Mouse (Mus musculus): Measurements from ENCODE around the gene Pmch. TPM values are rescaled to one million over a fixed set of nuclear protein-coding genes. Genes with fewer than 3 reads are reported as not detected.

The Pmch gene
- 0.49 and 0.79 TPM in 2 replicates for polyA plus RNA-seq (2014; fragmentation: Nextera tagmentation; extraction: Ambion mirVana)

DNA sequence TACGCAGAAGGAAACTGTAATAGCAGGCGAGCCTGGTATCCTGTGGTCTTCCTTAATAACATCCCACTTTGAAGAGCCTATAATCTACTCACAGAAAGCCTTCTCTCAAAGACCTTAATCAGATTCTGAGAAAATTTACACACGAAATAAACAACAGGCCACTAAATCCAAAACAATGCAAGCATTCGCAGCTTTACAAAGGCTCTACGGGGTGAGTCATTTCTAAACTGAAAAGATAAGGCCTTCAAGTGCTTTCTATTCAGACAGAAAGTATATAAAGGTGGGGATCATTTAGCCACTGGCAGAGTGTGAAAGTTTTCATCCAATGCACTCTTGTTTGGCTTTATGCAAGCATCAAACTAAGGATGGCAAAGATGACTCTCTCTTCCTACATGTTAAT lies at the start of gene Pmch:
Gene Pmch, plus strand, starts transcription at position 301 of the 400 bp plus-strand sequence.
- no peaks in the 10 kb centered on the region for H3K27me3 ChIP-seq (ENCODE audit: control insufficient read depth, insufficient read depth, low read length)
- no peaks in the 10 kb centered on the region for H3K4me1 ChIP-seq (ENCODE audit: control insufficient read depth, insufficient read depth, low read length)
- WGBS, result 82% methylated on average over 5 of the region's 5 CpGs
- H3K36me3 ChIP-seq (ENCODE audit: control insufficient read depth, insufficient read depth, low read length), result peaks cover 5% of the 10 kb centered on the region; the same call in 1 of the 2 replicates
- no peak for DNase-seq (ENCODE audit: low spot score)
- no peak within 1 kb of the TSS for H3K9ac ChIP-seq (ENCODE audit: low read length)
- H3K4me3 ChIP-seq (ENCODE audit: low read depth, low read length), result no peak within 1 kb of the TSS
- no peak for ATAC-seq (ENCODE audit: insufficient number of reproducible peaks, low FRiP score, low TSS enrichment, low read depth)
- no peak within 1 kb of the TSS for H3K4me2 ChIP-seq (ENCODE audit: low read depth, severe bottlenecking)
- no peaks in the 10 kb centered on the region for H3K9me3 ChIP-seq (ENCODE audit: control insufficient read depth, low read length)
- no peak within 1 kb of the TSS for H3K27ac ChIP-seq (replicated peaks; ENCODE audit: low read depth, low read length)

DNA sequence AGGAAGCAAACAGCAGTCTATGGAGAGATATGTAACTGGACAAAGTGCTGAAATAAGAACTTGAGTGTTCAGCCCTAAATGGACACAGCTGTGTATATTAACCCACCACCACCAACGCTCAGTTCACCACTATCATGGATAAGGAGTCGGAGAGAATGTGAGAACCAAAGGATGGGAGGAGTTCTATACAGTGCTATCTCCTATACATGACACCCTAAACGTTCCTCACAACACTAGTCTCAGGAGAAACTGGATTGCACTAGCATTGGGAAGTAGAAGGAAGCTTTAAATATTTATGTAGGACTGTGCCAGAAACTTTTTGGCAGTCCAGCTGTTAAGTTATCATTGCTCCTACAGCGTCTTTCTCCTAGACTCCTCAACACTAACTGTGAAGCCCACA lies 46.6 kb upstream of the Pmch start:
- Histone ChIP-seq H3K27me3 (ENCODE audit: control insufficient read depth, insufficient read depth, low read length) (no peaks in the 10 kb centered on the region), H3K9ac (ENCODE audit: low read length) (no peak overlapping the region), H3K4me2 (ENCODE audit: low read depth, severe bottlenecking) (no peak overlapping the region), H3K36me3 (ENCODE audit: control insufficient read depth, insufficient read depth, low read length) (no peaks in the 10 kb centered on the region), H3K9me3 (ENCODE audit: control insufficient read depth, low read length) (no peaks in the 10 kb centered on the region), H3K4me3 (ENCODE audit: low read depth, low read length) (no peak overlapping the region), H3K27ac (replicated peaks; ENCODE audit: low read depth, low read length) (0 out of 2 replicates have a peak overlapping the region, but pooled peaks have one; percentile 33), H3K4me1 (ENCODE audit: control insufficient read depth, insufficient read depth, low read length) (peaks cover 10% of the 10 kb centered on the region)
- no peak for ATAC-seq (ENCODE audit: insufficient number of reproducible peaks, low FRiP score, low TSS enrichment, low read depth)
- no peak for DNase-seq (ENCODE audit: low spot score)
- WGBS, result 78% methylated on average over 4 of the region's 4 CpGs

DNA sequence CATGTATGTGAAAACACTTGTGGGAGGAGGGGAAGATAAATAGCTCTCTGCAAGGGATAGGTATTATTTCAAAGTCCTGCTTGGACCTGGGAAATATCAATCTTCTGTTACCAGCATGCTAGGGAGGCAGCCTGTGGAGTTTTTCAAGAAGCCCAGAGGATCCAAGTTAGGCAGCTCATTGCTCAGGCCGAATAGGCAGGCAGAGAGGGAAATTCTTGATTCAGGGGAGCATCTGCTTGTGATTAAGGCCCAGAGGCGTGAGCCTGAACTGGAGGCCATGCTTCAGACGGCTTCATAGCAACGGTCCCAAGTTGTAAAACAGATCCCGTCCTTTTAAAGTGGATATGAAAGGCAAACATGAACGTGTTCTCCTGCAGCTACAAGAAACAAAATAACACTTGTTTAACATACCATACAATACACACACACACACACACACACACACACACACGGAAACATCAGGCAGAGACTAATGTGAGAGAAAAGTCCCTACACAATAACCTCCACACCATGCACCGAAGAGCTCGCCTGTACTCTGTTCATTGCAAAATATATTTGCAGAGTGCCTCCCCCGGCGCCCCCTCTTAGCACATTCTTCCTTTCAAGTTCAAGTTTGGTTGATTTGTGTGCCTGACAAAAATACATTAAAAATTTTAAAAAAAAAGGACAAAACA lies 44.6 kb upstream of the Pmch start:
- ATAC-seq (ENCODE audit: insufficient number of reproducible peaks, low FRiP score, low TSS enrichment, low read depth) (peak; percentile 95), DNase-seq (ENCODE audit: low spot score) (peak; percentile 82)
- no peak overlapping the region for H3K9ac ChIP-seq (ENCODE audit: low read length)
- 17% methylated on average over 11 of the region's 11 CpGs for WGBS
- no peaks in the 10 kb centered on the region for H3K9me3 ChIP-seq (ENCODE audit: control insufficient read depth, low read length)
- no peak overlapping the region for H3K4me2 ChIP-seq (ENCODE audit: low read depth, severe bottlenecking)
- peaks cover 10% of the 10 kb centered on the region for H3K4me1 ChIP-seq (ENCODE audit: control insufficient read depth, insufficient read depth, low read length)
- no peaks in the 10 kb centered on the region for H3K36me3 ChIP-seq (ENCODE audit: control insufficient read depth, insufficient read depth, low read length)
- peak overlapping the region; percentile 85 for H3K27ac ChIP-seq (replicated peaks; ENCODE audit: low read depth, low read length)
- no peaks in the 10 kb centered on the region for H3K27me3 ChIP-seq (ENCODE audit: control insufficient read depth, insufficient read depth, low read length)
- no peak overlapping the region for H3K4me3 ChIP-seq (ENCODE audit: low read depth, low read length)

DNA sequence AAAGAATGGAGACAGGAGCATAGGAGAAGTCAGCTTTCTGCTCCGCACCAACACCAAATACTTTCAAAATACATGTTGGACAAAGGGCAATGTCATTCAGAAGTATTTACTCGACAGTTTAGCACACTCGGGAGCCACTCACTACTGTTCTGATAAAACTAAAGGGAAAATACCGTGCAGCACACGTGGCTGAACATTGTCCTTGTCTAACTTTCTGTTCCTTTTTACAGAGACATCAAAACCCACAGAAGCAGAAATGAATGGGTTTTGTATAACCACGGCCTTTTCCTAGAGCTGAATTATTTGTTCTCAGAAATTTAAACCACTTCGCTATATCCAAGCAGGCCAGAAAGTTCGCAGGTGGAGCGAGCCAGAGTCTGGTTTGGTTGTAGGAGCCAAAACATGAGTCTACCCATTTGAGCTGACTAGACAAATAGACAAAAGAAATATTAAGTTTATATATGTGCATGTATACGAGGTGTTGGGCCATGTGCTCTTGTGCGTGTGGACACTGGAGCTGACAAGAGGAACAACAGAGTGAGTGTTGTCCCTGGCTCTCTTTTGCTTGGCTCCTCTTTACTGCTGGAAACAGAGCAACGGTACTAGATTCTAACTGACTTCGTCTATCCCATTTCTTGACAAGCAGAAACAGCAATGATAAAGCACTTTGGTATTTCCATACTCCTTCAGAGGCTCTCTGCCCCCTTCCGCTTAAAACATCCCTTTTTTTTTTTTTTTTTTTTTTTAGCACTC lies 36.5 kb upstream of the Pmch start:
- no peak overlapping the region for H3K9ac ChIP-seq (ENCODE audit: low read length)
- no peak overlapping the region for H3K4me2 ChIP-seq (ENCODE audit: low read depth, severe bottlenecking)
- DNase-seq (ENCODE audit: low spot score), result no peak
- H3K4me1 ChIP-seq (ENCODE audit: control insufficient read depth, insufficient read depth, low read length), result no peaks in the 10 kb centered on the region
- no peak overlapping the region for H3K27ac ChIP-seq (replicated peaks; ENCODE audit: low read depth, low read length)
- ATAC-seq (ENCODE audit: insufficient number of reproducible peaks, low FRiP score, low TSS enrichment, low read depth), result no peak
- no peaks in the 10 kb centered on the region for H3K36me3 ChIP-seq (ENCODE audit: control insufficient read depth, insufficient read depth, low read length)
- H3K9me3 ChIP-seq (ENCODE audit: control insufficient read depth, low read length), result no peaks in the 10 kb centered on the region
- no peaks in the 10 kb centered on the region for H3K27me3 ChIP-seq (ENCODE audit: control insufficient read depth, insufficient read depth, low read length)
- 91% methylated on average over 14 of the region's 14 CpGs for WGBS
- H3K4me3 ChIP-seq (ENCODE audit: low read depth, low read length), result no peak overlapping the region

DNA sequence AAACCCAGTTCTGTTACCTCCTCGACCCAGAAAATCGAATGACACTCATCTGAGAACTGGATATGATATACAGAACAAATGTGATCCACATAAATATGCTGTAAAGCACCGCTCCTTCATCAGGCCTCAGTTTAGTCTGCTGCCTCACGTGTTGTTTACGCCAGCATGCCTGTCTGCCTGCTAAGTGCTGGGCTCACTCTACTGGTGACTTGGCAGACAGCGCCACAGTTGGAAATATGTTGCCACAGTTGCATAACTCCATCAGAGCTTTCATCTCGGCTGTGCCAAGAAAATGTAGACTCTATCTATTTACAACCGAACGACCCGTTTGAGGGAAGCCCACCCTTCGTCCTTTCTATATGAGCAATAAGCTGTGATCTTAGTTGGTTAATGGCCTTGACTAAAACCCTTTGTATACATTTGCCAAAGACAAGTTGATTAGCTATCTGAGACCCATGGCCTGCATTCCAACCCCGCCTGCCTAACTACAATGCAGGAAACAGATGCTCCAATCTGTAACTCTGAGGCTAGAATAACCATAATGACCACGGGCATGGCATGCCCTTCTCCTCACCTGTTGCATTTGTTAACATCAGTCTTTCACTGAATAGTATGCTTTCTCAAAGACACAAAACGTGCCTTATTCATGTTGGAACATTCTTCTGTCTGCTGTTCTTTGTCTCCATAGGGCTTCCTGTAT lies 33.8 kb upstream of the Pmch start:
- H3K27me3 ChIP-seq (ENCODE audit: control insufficient read depth, insufficient read depth, low read length), result no peaks in the 10 kb centered on the region
- no peak overlapping the region for H3K9ac ChIP-seq (ENCODE audit: low read length)
- no peaks in the 10 kb centered on the region for H3K4me1 ChIP-seq (ENCODE audit: control insufficient read depth, insufficient read depth, low read length)
- H3K36me3 ChIP-seq (ENCODE audit: control insufficient read depth, insufficient read depth, low read length), result no peaks in the 10 kb centered on the region
- DNase-seq (ENCODE audit: low spot score) (no peak), ATAC-seq (ENCODE audit: insufficient number of reproducible peaks, low FRiP score, low TSS enrichment, low read depth) (no peak)
- H3K27ac ChIP-seq (replicated peaks; ENCODE audit: low read depth, low read length), result no peak overlapping the region
- H3K4me2 ChIP-seq (ENCODE audit: low read depth, severe bottlenecking), result no peak overlapping the region
- 66% methylated on average over 14 of the region's 14 CpGs for WGBS
- no peaks in the 10 kb centered on the region for H3K9me3 ChIP-seq (ENCODE audit: control insufficient read depth, low read length)
- H3K4me3 ChIP-seq (ENCODE audit: low read depth, low read length), result no peak overlapping the region

DNA sequence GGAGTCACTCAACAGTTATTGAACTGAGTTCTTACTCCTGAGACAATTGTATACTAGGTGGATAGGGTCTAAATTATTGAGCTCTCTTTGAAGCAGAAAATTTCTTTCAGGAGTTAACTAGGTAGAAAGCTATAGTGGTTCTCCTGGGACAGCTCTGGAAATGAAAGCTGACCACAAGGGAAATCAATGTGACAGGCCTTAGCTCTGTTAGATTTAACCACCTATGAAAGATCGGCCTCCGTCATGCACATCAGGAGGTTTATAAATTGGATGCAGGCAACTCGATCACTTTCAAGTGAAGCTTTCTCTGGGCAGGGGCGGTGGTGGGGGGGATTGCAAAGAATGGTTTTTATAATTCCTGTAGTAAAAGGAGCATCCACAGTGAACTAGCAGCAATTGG lies 27.4 kb upstream of the Pmch start:
- no peak overlapping the region for H3K4me2 ChIP-seq (ENCODE audit: low read depth, severe bottlenecking)
- no peaks in the 10 kb centered on the region for H3K36me3 ChIP-seq (ENCODE audit: control insufficient read depth, insufficient read depth, low read length)
- no peak overlapping the region for H3K27ac ChIP-seq (replicated peaks; ENCODE audit: low read depth, low read length)
- DNase-seq (ENCODE audit: low spot score) (no peak), ATAC-seq (ENCODE audit: insufficient number of reproducible peaks, low FRiP score, low TSS enrichment, low read depth) (no peak)
- H3K4me3 ChIP-seq (ENCODE audit: low read depth, low read length), result no peak overlapping the region
- WGBS, result 38% methylated on average over 4 of the region's 4 CpGs
- H3K4me1 ChIP-seq (ENCODE audit: control insufficient read depth, insufficient read depth, low read length), result no peaks in the 10 kb centered on the region
- H3K27me3 ChIP-seq (ENCODE audit: control insufficient read depth, insufficient read depth, low read length), result no peaks in the 10 kb centered on the region
- no peaks in the 10 kb centered on the region for H3K9me3 ChIP-seq (ENCODE audit: control insufficient read depth, low read length)
- H3K9ac ChIP-seq (ENCODE audit: low read length), result no peak overlapping the region

DNA sequence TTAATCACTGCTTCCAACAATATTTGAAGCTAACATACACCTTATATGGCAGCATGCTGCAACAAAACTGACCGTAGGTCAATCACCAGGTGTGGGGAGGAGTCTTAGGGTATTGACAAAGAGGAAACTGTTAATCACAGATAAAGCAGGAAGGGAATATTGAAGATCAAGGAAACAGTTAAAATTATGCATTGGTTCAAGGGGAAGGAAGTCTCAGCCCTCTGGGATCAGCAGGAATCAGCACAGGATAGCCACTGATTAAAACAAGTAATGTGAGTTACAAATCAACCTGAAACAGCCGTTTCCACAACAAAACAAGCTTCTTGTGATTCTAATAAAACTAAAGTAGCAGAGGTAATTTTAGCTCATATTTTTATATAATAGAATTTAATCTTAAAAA lies 26.0 kb upstream of the Pmch start:
- ATAC-seq (ENCODE audit: insufficient number of reproducible peaks, low FRiP score, low TSS enrichment, low read depth), result no peak
- no peak overlapping the region for H3K4me3 ChIP-seq (ENCODE audit: low read depth, low read length)
- no peak overlapping the region for H3K27ac ChIP-seq (replicated peaks; ENCODE audit: low read depth, low read length)
- no peaks in the 10 kb centered on the region for H3K4me1 ChIP-seq (ENCODE audit: control insufficient read depth, insufficient read depth, low read length)
- H3K27me3 ChIP-seq (ENCODE audit: control insufficient read depth, insufficient read depth, low read length), result no peaks in the 10 kb centered on the region
- H3K9me3 ChIP-seq (ENCODE audit: control insufficient read depth, low read length), result no peaks in the 10 kb centered on the region
- no peaks in the 10 kb centered on the region for H3K36me3 ChIP-seq (ENCODE audit: control insufficient read depth, insufficient read depth, low read length)
- H3K4me2 ChIP-seq (ENCODE audit: low read depth, severe bottlenecking), result no peak overlapping the region
- no peak for DNase-seq (ENCODE audit: low spot score)
- WGBS, result 33% methylated on average over 2 of the region's 2 CpGs
- no peak overlapping the region for H3K9ac ChIP-seq (ENCODE audit: low read length)

DNA sequence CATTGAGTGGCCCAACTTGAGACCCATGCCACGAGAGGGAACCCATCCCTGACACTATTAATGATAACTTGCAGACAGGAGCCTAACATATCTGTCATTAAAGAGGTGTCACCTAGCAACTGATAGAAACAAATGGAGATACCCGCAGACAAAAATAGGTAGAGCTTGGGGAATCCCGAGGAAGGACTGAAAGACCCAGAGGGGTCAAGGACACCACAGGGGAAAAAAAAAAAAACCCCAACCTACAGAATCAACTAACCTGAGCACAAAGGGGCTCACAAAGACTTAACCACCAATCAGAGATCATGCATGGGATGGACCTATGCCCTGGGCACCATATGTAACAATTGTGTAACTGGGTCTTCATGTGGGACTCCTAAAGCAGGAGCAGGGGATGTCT lies 23.5 kb upstream of the Pmch start:
- no peak overlapping the region for H3K27ac ChIP-seq (replicated peaks; ENCODE audit: low read depth, low read length)
- ATAC-seq (ENCODE audit: insufficient number of reproducible peaks, low FRiP score, low TSS enrichment, low read depth) (no peak), DNase-seq (ENCODE audit: low spot score) (no peak)
- no peak overlapping the region for H3K4me3 ChIP-seq (ENCODE audit: low read depth, low read length)
- no peaks in the 10 kb centered on the region for H3K4me1 ChIP-seq (ENCODE audit: control insufficient read depth, insufficient read depth, low read length)
- H3K36me3 ChIP-seq (ENCODE audit: control insufficient read depth, insufficient read depth, low read length), result no peaks in the 10 kb centered on the region
- no peaks in the 10 kb centered on the region for H3K9me3 ChIP-seq (ENCODE audit: control insufficient read depth, low read length)
- WGBS, result 89% methylated on average over 3 of the region's 3 CpGs
- H3K27me3 ChIP-seq (ENCODE audit: control insufficient read depth, insufficient read depth, low read length), result no peaks in the 10 kb centered on the region
- no peak overlapping the region for H3K9ac ChIP-seq (ENCODE audit: low read length)
- H3K4me2 ChIP-seq (ENCODE audit: low read depth, severe bottlenecking), result no peak overlapping the region

Measured in limb, embryonic 11.5 days (tissue).